ENCODE assay signal across 28 mouse cellular contexts in the genomic region with DNA sequence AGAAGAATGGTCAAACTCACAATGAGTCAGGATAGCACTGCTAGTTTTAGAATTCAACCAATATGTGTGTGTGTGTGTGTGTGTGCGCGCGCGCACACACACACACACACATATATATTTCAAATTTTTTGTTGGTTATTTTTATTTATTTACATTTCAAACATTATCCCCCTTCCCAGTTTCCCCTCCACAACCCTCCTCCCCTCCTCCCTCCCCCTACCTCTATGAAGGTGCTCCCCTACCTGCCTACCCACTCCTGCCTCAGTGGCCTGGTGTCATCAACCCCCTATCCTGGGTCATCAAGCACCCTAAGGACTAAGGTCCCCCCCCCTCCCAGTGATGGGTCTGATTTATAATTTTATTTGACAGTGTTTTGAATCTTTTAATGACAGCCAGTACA.
"Had no signal": no experiment of that assay in that cellular context is flagged by ENCODE, and none has a peak within 500 bp of the region (broad histone marks: within the 10 kb centered on the region; RNA-seq: fewer than 3 reads in every experiment).

No protein-coding gene starts in this region.

- ATAC-seq: forebrain, embryonic 13.5 days; forebrain, embryonic 14.5 days; forebrain, embryonic 15.5 days; forebrain, embryonic 16.5 days; forebrain, postnatal 0 days had no signal

- DNase-seq: cerebellum, adult 18-20 months; cerebellum, adult 2 months; cerebellum, adult 8-10 months; cerebellum, adult 9-10 months; cerebellum, adult 9-11 months; cerebellum, postnatal 10 days; cerebellum, postnatal 14 days; cerebellum, postnatal 25 days; cerebellum, postnatal 36 days; embryo, embryonic 11 days; forebrain, postnatal 0 days; gastrocnemius, adult 2 months; gastrocnemius, postnatal 10 days; gastrocnemius, postnatal 14 days; gastrocnemius, postnatal 25 days; gastrocnemius, postnatal 36 days; heart, adult 11 months had no signal

- H3K4me3 ChIP-seq: embryonic facial prominence, embryonic 10.5 days; embryonic facial prominence, embryonic 12.5 days; embryonic facial prominence, embryonic 13.5 days; embryonic facial prominence, embryonic 15.5 days; erythroblast, embryonic 14.5 days; forebrain, embryonic 10.5 days; forebrain, embryonic 12.5 days; forebrain, embryonic 13.5 days; forebrain, embryonic 15.5 days; gastrocnemius, adult 2 months had no signal

- H3K4me2 ChIP-seq: embryonic facial prominence, embryonic 12.5 days; embryonic facial prominence, embryonic 13.5 days; embryonic facial prominence, embryonic 15.5 days; forebrain, embryonic 12.5 days; forebrain, embryonic 13.5 days; forebrain, embryonic 15.5 days had no signal

- H3K9me3 ChIP-seq: embryonic facial prominence, embryonic 10.5 days; embryonic facial prominence, embryonic 12.5 days; embryonic facial prominence, embryonic 13.5 days; embryonic facial prominence, embryonic 15.5 days; forebrain, embryonic 10.5 days; forebrain, embryonic 12.5 days; forebrain, embryonic 13.5 days; forebrain, embryonic 15.5 days had no signal

- H3K9ac ChIP-seq: embryonic facial prominence, embryonic 12.5 days; embryonic facial prominence, embryonic 13.5 days; embryonic facial prominence, embryonic 15.5 days; forebrain, embryonic 12.5 days; forebrain, embryonic 13.5 days; forebrain, embryonic 15.5 days; forebrain, postnatal 0 days had no signal

- H3K27me3 ChIP-seq: embryonic facial prominence, embryonic 12.5 days; embryonic facial prominence, embryonic 13.5 days; embryonic facial prominence, embryonic 15.5 days; forebrain, embryonic 12.5 days; forebrain, embryonic 13.5 days; forebrain, embryonic 15.5 days had no signal

- H3K27ac ChIP-seq: embryonic facial prominence, embryonic 10.5 days; embryonic facial prominence, embryonic 12.5 days; embryonic facial prominence, embryonic 13.5 days; embryonic facial prominence, embryonic 15.5 days; forebrain, embryonic 10.5 days; forebrain, embryonic 12.5 days; forebrain, embryonic 13.5 days; forebrain, embryonic 15.5 days; gastrocnemius, adult 2 months had no signal

- H3K36me3 ChIP-seq: embryonic facial prominence, embryonic 10.5 days; embryonic facial prominence, embryonic 12.5 days; embryonic facial prominence, embryonic 13.5 days; embryonic facial prominence, embryonic 15.5 days; forebrain, embryonic 10.5 days; forebrain, embryonic 12.5 days; forebrain, embryonic 15.5 days had no signal

- H3K4me1 ChIP-seq: embryonic facial prominence, embryonic 10.5 days; embryonic facial prominence, embryonic 12.5 days; embryonic facial prominence, embryonic 13.5 days; embryonic facial prominence, embryonic 15.5 days; forebrain, embryonic 10.5 days; forebrain, embryonic 12.5 days; forebrain, embryonic 13.5 days; forebrain, embryonic 15.5 days had no signal
